Mouse (Mus musculus) lung, embryonic 15.5 days (tissue): ENCODE measurements around the gene 4931422A03Rik. TPM values are rescaled to one million over a fixed set of nuclear protein-coding genes. Genes with fewer than 3 reads are reported as not detected.

Source experiments
- ATAC-seq: fragments of 200-750 bp; cut with Nextera tagmentation; 2 replicates; pipeline ENCODE4 v1.8.0; 2017; ENCODE audit warnings: moderate number of reproducible peaks, borderline replicate concordance; ENCODE audit not compliant: low FRiP score, low TSS enrichment; ENCODE audit errors: extremely low read depth
- H3K27ac ChIP-seq: fragments of 300-500 bp; sonication (generic); 2 replicates; pipeline ENCODE4 v1.5.1; 2015; ENCODE audit warnings: moderate library complexity, mild to moderate bottlenecking, inconsistent platforms
- H3K27me3 ChIP-seq: fragments of 300-500 bp; sonication (generic); 2 replicates; pipeline ENCODE4 v1.6.1; 2015; ENCODE audit warnings: inconsistent platforms
- H3K36me3 ChIP-seq: fragments of 300-500 bp; sonication (generic); 2 replicates; pipeline ENCODE4 v1.6.1; 2015; ENCODE audit warnings: inconsistent platforms
- H3K4me1 ChIP-seq: fragments of 300-500 bp; sonication (generic); 2 replicates; pipeline ENCODE4 v1.6.1; 2015; ENCODE audit warnings: inconsistent platforms
- H3K4me2 ChIP-seq: fragments of 300-500 bp; sonication (generic); 2 replicates; pipeline ENCODE4 v1.6.1; 2015; ENCODE audit warnings: inconsistent platforms, mild to moderate bottlenecking, moderate library complexity
- H3K4me3 ChIP-seq: fragments of 300-500 bp; sonication (generic); 2 replicates; pipeline ENCODE4 v1.5.1; 2015; ENCODE audit warnings: mild to moderate bottlenecking, inconsistent platforms
- H3K9ac ChIP-seq: fragments of 300-500 bp; sonication (generic); 2 replicates; pipeline ENCODE4 v1.6.1; 2015; ENCODE audit warnings: inconsistent platforms
- H3K9me3 ChIP-seq: fragments of 300-500 bp; sonication (generic); 2 replicates; pipeline ENCODE4 v1.6.1; 2016; ENCODE audit warnings: inconsistent platforms
- WGBS: fragments of 180-500 bp; shearing (Covaris S2); methylation state at CpG from one replicate; pipeline ENCODE4 v1.1.7; 2015; 5-methylcytosine and 5-hydroxymethylcytosine counted together
- polyA plus RNA-seq: library from polyadenylated mRNA; unstranded; fragments of >200 nt; fragmentation: Nextera tagmentation; extraction: Ambion mirVana; gene quantifications from 2 replicates; pipeline ENCODE4 v1.2.1, GENCODE M21; 2015

Gene 4931422A03Rik
- polyA plus RNA-seq, 1 experiment from 2014 or later = 2.8 TPM

DNA sequence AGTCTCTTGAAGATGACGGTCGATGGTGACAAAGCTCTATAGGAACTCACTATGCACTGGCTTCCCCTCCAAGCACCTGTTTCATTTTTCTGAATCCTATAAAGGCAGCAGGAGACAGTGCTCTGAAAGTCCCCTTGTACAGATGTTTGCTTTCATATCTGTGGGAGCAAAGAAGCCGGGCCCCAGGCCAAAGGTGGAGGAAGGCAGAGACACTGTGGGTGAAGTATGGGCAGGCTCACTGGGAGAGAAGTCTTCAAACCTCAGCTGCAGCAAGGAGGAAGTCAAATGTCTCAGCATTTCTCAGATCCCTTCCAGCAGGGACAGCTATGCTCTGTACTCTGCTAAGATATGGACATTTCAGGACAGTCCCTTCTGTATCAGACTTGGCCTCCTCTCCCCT is 62.8 kb downstream of the 4931422A03Rik start:
- no peak overlapping the region for H3K27ac ChIP-seq
- no peaks in the 10 kb centered on the region for H3K36me3 ChIP-seq
- H3K4me2 ChIP-seq = no peak overlapping the region
- peaks cover 26% of the 10 kb centered on the region for H3K27me3 ChIP-seq
- no peak overlapping the region for H3K4me3 ChIP-seq
- no peak for ATAC-seq
- no peak overlapping the region for H3K9ac ChIP-seq
- H3K9me3 ChIP-seq = no peaks in the 10 kb centered on the region
- WGBS = 70% methylated on average over 3 of the region's 3 CpGs
- H3K4me1 ChIP-seq = peaks cover 8% of the 10 kb centered on the region

- Histone ChIP-seq H3K4me3 (no peak overlapping the region), H3K27me3 (peaks cover 1% of the 10 kb centered on the region; the same call in 1 of the 2 replicates)
- ATAC-seq = no peak
Observed at GRCm38 (mm10) chr2:103962349-103962748, 65.8 kb downstream of the 4931422A03Rik start.

GRCm38 (mm10) chr2:103959574-103959973 is 68.6 kb downstream of the 4931422A03Rik start:
- ATAC-seq = no peak
- H3K36me3 ChIP-seq = no peaks in the 10 kb centered on the region
- no peak overlapping the region for H3K4me2 ChIP-seq

More at GRCm38 (mm10) chr2:103962349-103962748, 65.8 kb downstream of the 4931422A03Rik start:
- no peaks in the 10 kb centered on the region for H3K9me3 ChIP-seq
- no peaks in the 10 kb centered on the region for H3K4me1 ChIP-seq
- no peak overlapping the region for H3K27ac ChIP-seq
- H3K36me3 ChIP-seq = no peaks in the 10 kb centered on the region
- no peak overlapping the region for H3K9ac ChIP-seq
- no peak overlapping the region for H3K4me2 ChIP-seq
- WGBS = 74% methylated on average over 4 of the region's 4 CpGs

DNA sequence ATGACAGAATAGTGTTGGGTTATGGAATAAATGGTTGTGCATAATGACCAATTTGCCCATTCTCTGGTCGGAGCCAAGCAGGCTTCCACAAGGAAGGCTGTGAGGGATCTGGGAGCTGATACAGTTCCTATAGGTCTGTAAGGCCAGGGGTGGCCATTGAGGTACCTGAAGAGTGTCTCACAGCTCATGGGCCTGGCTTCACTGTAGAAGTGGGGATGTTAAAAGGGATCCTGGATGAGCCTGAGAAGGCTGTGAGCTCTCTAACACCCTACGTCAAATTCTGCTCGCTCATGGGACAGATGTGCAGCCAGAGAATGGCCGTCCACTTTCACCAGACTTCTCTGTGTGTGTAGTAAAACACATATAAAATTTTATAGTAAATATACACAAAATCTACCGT is 69.1 kb downstream of the 4931422A03Rik start:
- no peak overlapping the region for H3K27ac ChIP-seq
- no peak overlapping the region for H3K4me2 ChIP-seq
- no peaks in the 10 kb centered on the region for H3K9me3 ChIP-seq
- H3K36me3 ChIP-seq = no peaks in the 10 kb centered on the region
- H3K4me1 ChIP-seq = no peaks in the 10 kb centered on the region
- no peaks in the 10 kb centered on the region for H3K27me3 ChIP-seq
- H3K4me3 ChIP-seq = no peak overlapping the region
- no peak for ATAC-seq
- H3K9ac ChIP-seq = no peak overlapping the region
- 83% methylated on average over 5 of the region's 5 CpGs for WGBS

More at GRCm38 (mm10) chr2:103959574-103959973, 68.6 kb downstream of the 4931422A03Rik start:
- Histone ChIP-seq H3K4me3 (no peak overlapping the region), H3K9ac (no peak overlapping the region), H3K27me3 (no peaks in the 10 kb centered on the region), H3K27ac (no peak overlapping the region), H3K4me1 (no peaks in the 10 kb centered on the region), H3K9me3 (no peaks in the 10 kb centered on the region)
- WGBS = 89% methylated on average over 6 of the region's 6 CpGs

GRCm38 (mm10) chr2:103958634-103959033 is 69.5 kb downstream of the 4931422A03Rik start:
- no peak for ATAC-seq
- Histone ChIP-seq H3K36me3 (no peaks in the 10 kb centered on the region), H3K27me3 (no peaks in the 10 kb centered on the region), H3K9me3 (no peaks in the 10 kb centered on the region), H3K4me3 (no peak overlapping the region), H3K4me1 (no peaks in the 10 kb centered on the region), H3K27ac (no peak overlapping the region), H3K4me2 (no peak overlapping the region), H3K9ac (no peak overlapping the region)
- WGBS = 46% methylated on average over 3 of the region's 3 CpGs

DNA sequence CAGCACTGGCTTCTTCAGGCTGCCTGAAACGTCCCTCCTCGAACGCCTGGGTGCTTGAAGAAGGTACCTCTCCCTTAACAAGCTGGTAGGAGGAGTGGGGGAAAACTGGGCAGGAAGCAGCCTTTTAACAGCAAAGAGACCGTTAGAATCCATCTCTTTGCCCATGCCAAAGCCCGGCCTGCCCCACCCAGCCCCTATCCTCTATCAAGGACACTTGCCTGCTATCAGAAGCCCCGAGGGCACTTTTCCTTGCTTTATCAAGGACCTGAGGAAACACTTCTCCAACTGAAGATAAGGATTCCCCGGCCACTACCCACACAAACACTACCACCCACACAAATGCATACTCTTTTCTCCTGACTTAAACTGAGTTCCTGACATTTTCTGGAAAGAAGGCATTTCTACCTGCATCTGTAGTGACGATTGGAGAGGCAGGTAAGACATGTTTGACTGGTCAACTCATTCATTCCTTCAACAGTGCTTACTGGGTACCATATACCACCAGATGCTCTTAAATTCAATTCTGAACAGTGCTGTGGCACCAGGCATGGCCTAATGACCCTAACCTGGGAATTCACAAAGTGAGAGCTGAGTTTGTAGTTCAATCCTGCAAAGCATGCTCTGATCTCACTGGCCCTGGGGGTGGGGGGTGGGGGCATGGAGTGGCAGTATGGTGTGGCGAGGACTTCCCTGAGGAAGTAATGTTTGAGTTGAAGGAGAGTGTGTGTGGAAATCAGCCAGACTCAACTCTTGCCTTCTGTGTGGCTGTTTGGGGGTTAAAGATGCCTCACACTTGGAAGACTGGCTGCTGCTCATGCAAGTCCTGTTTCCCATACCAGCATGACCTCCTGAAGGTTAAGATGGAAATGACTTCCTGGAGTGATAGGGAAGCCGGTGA is 70.3 kb downstream of the 4931422A03Rik start, which contains the start of gene Lmo2:
Gene Lmo2 (plus strand): TSS at position 338 of the 898 bp plus-strand sequence.
- Histone ChIP-seq H3K9me3 (no peaks in the 10 kb centered on the region), H3K4me3 (no peak within 1 kb of the TSS), H3K9ac (no peak within 1 kb of the TSS), H3K36me3 (no peaks in the 10 kb centered on the region), H3K4me1 (no peaks in the 10 kb centered on the region), H3K27ac (no peak within 1 kb of the TSS), H3K27me3 (no peaks in the 10 kb centered on the region), H3K4me2 (no peak within 1 kb of the TSS)
- 41% methylated on average over 10 of the region's 10 CpGs for WGBS
- no peak for ATAC-seq

DNA sequence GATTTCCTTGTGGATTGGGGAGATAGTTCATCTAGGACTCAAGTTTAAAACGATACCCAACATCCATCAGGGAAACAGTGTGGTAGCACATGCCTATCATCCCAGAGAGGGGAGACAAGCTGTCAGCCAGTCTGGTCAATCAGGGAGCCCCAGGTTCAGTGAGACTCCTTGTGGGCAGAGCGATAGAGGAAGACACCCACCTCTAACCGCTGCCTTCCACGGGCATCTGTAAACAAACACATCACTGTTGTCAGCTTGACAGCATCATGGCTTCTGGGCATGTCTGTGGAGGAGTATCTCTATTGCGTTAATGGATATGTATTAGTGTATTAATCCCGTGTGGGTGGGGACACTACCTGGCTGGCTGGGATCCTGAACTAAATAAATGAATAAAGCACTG is 71.3 kb downstream of the 4931422A03Rik start:
- H3K27ac ChIP-seq = no peak overlapping the region
- no peaks in the 10 kb centered on the region for H3K4me1 ChIP-seq
- no peak for ATAC-seq

GRCm38 (mm10) chr2:103955714-103956113 is 72.4 kb downstream of the 4931422A03Rik start:
- H3K27ac ChIP-seq = no peak overlapping the region
- no peak overlapping the region for H3K4me2 ChIP-seq
- H3K9ac ChIP-seq = no peak overlapping the region
- no peak for ATAC-seq
- no peaks in the 10 kb centered on the region for H3K4me1 ChIP-seq
- no peaks in the 10 kb centered on the region for H3K36me3 ChIP-seq
- H3K4me3 ChIP-seq = no peak overlapping the region
- no peaks in the 10 kb centered on the region for H3K9me3 ChIP-seq
- H3K27me3 ChIP-seq = no peaks in the 10 kb centered on the region
- WGBS = 74% methylated on average over 3 of the region's 3 CpGs

More for the DNA sequence above, 71.3 kb downstream of the 4931422A03Rik start:
- Histone ChIP-seq H3K4me3 (no peak overlapping the region), H3K9me3 (no peaks in the 10 kb centered on the region), H3K4me2 (no peak overlapping the region), H3K9ac (no peak overlapping the region), H3K27me3 (no peaks in the 10 kb centered on the region), H3K36me3 (no peaks in the 10 kb centered on the region)
- 61% methylated on average over 6 of the region's 6 CpGs for WGBS

GRCm38 (mm10) chr2:103953050-103953835 is 74.9 kb downstream of the 4931422A03Rik start:
- no peaks in the 10 kb centered on the region for H3K9me3 ChIP-seq
- no peak overlapping the region for H3K4me2 ChIP-seq
- ATAC-seq = no peak
- no peaks in the 10 kb centered on the region for H3K36me3 ChIP-seq
- 87% methylated on average over 6 of the region's 6 CpGs for WGBS
- no peaks in the 10 kb centered on the region; the same call in 1 of the 2 replicates for H3K27me3 ChIP-seq
- H3K4me3 ChIP-seq = no peak overlapping the region
- H3K9ac ChIP-seq = no peak overlapping the region
- no peak overlapping the region for H3K27ac ChIP-seq
- H3K4me1 ChIP-seq = no peaks in the 10 kb centered on the region

DNA sequence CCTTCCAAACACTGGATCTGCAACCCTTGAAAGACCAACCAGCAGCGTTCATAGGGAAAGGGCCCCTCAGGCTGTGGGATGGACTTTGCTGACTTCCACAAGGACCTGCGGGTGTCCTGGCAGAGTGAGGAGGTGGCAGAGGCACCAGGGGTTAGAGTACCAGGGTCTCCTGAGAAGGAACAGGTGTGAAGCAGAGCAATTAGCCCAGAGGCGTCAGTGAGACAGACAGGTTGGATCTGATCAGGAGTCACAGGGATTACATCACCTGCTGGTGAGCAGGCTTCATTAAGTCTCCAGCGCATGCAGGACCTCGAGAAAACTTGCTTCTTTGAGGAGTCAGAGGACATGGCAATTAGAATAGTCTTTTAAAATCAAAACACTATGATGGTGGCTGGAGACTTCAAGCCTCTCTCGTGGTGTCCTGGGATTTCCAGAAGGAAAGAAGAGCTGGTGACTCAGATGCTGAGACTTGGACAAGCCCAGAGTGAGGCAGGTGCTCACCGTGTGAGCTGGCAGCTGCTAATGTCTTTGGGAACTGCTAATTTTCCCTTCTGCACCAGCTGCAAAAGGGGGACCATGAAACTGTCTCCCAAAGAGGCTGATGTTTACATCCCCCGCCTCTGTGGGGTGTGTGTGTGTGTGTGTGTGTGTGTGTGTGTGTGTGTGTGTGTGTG is 80.0 kb downstream of the 4931422A03Rik start:
- no peaks in the 10 kb centered on the region; the same call in 1 of the 2 replicates for H3K27me3 ChIP-seq
- 58% methylated on average over 8 of the region's 8 CpGs for WGBS
- H3K4me3 ChIP-seq = no peak overlapping the region

GRCm38 (mm10) chr2:103946892-103947291 is 81.3 kb downstream of the 4931422A03Rik start:
- H3K27me3 ChIP-seq = no peaks in the 10 kb centered on the region; the same call in 1 of the 2 replicates
- no peaks in the 10 kb centered on the region for H3K36me3 ChIP-seq
- H3K4me2 ChIP-seq = no peak overlapping the region
- H3K27ac ChIP-seq = no peak overlapping the region
- H3K9me3 ChIP-seq = no peaks in the 10 kb centered on the region
- no peak overlapping the region for H3K9ac ChIP-seq
- H3K4me3 ChIP-seq = no peak overlapping the region
- 74% methylated on average over 8 of the region's 8 CpGs for WGBS
- ATAC-seq = no peak
- H3K4me1 ChIP-seq = no peaks in the 10 kb centered on the region

More for the DNA sequence above, 80.0 kb downstream of the 4931422A03Rik start:
- Histone ChIP-seq H3K4me1 (no peaks in the 10 kb centered on the region), H3K36me3 (no peaks in the 10 kb centered on the region), H3K9ac (no peak overlapping the region), H3K9me3 (no peaks in the 10 kb centered on the region), H3K27ac (no peak overlapping the region), H3K4me2 (no peak overlapping the region)
- ATAC-seq = no peak
